Mouse (Mus musculus) brain, embryonic 18.5 days (tissue): ENCODE data around the gene Enthd1.
"Not testable (repeated sequence)": the region's sequence is repeated elsewhere in the genome, so short reads cannot be mapped to it uniquely, and the experiment has no call there.

ENCODE experiments used
- DNase-seq: peaks from one replicate; pipeline ENCODE4 v3.0.0-alpha.2; 2012; ENCODE audit warnings: low read depth, low spot score

Gene Enthd1

DNA sequence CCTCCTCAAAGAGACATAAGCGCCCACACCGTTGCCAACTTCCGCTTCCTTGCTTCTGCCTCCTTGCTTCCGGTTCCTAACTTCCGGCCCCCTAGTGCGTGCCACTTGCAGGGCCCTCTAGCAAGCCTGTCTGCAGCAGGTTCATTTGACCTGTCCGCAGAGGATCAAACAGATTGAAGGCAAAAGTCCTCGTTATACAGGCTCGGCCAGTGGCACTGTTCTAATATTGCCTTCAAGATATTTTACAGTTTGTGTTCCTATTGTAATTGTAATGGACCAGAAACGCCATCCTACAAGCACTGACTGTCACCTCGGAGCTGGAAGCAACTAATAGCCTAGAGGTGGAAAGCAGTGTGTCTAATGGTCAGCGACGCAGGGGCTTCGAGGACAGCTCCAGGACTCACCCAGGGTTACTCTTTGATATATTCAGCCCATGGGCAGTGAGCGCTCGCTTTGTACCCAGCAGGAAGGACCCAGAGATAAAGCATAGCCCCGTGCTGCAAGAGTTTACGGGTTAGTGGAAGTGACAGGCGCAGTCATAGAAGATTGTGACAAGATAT is at the start of gene Enthd1:
Gene Enthd1, minus strand, starts transcription at position 51 of the 560 bp plus-strand sequence.
- no peak for DNase-seq

GRCm38 (mm10) chr15:80613904-80614303 is 48.9 kb upstream of the Enthd1 start:
- no peak for DNase-seq

- DNase-seq, result no peak
Measured at GRCm38 (mm10) chr15:80611478-80611877, 46.5 kb upstream of the Enthd1 start.

DNA sequence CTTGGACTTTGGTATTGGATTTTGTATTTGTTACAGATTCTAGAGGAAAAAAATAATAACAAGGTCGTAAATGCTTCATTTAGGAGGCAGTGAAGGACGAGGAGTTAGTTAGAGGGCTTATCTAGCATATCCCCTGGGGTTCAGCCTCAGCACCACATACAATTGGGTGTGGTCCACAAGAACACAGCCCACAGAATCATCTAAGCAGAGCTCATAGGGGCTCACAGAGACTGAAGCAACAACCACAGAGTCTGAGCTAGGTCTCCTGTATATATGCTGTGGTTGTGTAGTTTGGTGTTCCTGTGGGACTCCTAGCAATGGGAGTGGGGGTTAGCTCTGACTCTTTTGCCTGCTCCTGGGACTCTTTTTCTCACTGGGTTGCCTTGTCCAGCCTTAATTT is 45.4 kb upstream of the Enthd1 start:
- DNase-seq, result no peak

DNA sequence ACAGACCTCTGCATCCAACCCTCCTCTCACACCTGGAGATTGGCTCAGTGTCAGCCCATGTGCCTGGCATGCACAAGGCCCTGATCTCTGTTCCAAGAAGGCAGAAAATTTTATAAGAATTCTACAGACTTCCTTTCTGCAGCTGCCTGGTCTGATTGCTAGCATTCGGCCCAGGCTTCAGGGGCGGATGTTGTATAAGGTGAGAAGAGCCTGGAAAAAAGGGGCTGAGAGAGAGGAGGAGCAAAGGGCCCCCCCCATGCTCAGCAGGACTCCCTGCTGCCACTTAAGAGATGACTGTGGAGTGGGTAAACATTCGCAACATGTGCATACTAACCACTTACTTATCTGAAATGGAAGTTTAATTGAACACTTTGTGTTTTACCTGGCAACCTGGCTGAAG is 43.0 kb upstream of the Enthd1 start:
- DNase-seq, result no peak

GRCm38 (mm10) chr15:80604026-80604425 is 39.1 kb upstream of the Enthd1 start:
- no peak for DNase-seq

- no peak for DNase-seq
Measured at GRCm38 (mm10) chr15:80602487-80602886, 37.5 kb upstream of the Enthd1 start.

DNA sequence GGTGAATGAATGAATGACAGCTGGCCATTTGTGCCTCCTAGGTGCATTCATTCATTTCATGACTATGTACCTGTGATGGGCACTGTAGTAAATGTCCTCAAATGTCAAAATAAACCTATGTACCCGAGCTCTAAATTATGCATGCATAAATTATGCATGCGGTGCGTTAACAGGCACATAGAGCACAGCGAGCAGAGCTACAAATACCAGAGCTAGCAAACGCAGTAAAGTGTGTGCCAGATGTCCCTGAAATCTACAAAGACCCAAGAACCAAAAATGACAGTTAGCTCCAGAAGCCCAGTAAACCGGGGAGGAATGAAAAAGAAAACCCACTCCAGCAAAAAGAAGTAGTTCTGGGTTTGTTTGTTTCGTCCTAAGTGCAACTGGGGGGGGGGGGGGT is 36.5 kb upstream of the Enthd1 start:
- DNase-seq, result no peak

- DNase-seq, result no peak
Measured at GRCm38 (mm10) chr15:80599843-80600242, 34.9 kb upstream of the Enthd1 start.

- DNase-seq, result no peak
Measured at GRCm38 (mm10) chr15:80599213-80599750, 34.3 kb upstream of the Enthd1 start.

GRCm38 (mm10) chr15:80598750-80599149 is 33.8 kb upstream of the Enthd1 start:
- no peak for DNase-seq

DNA sequence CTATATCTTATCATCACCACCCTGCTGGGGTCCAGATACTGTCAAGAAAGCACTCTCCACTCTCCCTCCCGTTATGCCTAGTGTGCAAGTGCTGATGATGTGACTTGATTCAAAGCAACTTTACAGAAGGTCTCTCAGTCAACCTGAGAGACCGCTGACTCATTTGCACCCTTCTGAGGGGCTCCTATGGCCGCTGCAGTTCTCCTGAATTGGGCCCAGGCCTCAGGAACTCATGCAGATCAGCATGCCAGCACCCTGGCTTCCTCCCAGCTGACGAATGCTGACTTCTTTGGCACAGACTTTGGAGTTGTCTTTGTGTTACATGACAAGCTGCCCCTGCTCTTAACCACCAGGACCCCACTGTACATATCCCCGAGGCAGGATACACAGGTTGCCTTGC is 28.9 kb upstream of the Enthd1 start:
- DNase-seq, result no peak

DNA sequence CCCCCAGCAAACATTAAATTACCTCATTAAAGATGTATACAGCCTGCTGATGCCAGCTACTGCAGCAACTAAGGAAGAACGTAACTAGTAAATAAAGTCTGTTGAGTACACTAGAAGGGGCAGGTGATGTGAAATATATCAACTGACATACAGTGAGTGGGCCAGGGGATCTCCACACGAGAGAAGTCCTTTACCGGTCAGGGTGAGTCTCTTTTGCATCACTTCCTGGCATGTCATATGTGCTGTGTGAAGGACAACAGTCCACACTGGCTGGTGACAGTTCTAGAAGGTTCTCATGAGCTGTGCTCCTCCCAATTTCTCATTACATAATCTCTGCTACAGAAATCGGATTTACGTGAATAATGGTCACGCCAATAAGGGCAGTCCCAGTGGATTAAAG is 27.8 kb upstream of the Enthd1 start:
- no peak for DNase-seq

DNA sequence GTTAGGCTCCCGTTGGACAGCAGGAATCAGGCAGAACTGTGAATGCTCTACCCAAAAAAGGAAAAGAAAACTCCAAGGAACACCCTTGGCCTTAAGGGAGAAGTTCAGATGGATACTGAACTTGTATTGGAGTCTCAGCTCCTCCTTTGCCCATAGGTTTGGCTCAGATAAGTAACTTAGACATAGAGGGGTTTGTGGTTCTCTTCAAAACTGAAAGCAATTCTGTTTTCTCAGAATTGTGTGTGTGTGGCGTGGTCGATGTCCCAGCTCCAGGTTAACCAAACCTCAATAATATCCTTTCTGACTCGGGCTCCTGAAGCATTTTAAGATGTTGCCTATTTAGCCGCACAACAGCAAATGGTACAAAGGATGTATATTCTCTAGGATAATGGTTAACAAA is 25.7 kb upstream of the Enthd1 start:
- DNase-seq, result no peak

- DNase-seq, result no peak
Measured at GRCm38 (mm10) chr15:80586296-80586695, 21.3 kb upstream of the Enthd1 start.

DNA sequence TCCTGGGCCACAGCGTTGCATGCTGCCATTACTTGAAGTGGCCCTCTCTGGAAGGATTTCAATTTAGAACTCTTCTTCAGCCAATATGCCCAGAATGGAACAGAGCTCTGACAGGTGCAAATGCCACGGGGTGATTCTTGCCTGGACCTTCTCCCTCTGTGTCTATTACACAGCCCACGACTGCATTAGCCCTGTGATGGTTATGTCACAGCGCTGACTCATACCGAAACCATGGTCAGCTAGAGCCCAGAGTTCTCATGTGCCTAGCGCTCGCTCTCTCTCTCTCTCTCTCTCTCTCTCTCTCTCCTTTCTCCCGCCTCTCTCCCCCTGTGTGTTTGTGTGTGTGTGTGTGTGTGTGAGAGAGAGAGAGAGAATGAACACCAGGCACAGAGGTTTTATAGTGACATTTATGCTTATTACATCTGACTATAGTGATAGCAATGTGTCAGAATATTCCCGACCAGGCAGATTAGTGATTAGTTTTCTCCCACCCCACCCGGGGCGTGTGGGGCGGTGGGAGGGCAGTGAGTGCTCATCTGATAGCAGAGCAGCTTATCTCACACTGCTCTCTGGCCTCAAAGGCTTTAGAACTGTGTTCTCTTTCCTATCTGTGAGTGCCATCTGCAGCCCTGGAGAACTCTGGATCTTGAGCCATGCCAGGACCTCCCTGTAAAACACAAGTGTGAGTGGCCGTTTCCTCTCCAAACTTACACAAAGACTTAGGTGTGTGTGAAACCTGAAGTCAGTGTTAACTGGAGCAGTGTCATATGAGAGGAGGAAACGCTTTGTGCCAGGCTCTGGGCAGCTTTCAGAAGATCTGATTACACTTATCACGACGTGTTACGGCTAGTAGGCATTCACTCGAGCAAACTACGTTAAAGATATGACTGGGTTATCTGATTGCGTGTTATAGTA is 17.9 kb upstream of the Enthd1 start:
- no peak for DNase-seq

- DNase-seq, result not testable (repeated sequence)
Measured at GRCm38 (mm10) chr15:80580585-80580984, 15.6 kb upstream of the Enthd1 start.

- no peak for DNase-seq
Measured at GRCm38 (mm10) chr15:80579121-80579520, 14.2 kb upstream of the Enthd1 start.

GRCm38 (mm10) chr15:80577166-80577960 is 12.4 kb upstream of the Enthd1 start:
- DNase-seq, result no peak

DNA sequence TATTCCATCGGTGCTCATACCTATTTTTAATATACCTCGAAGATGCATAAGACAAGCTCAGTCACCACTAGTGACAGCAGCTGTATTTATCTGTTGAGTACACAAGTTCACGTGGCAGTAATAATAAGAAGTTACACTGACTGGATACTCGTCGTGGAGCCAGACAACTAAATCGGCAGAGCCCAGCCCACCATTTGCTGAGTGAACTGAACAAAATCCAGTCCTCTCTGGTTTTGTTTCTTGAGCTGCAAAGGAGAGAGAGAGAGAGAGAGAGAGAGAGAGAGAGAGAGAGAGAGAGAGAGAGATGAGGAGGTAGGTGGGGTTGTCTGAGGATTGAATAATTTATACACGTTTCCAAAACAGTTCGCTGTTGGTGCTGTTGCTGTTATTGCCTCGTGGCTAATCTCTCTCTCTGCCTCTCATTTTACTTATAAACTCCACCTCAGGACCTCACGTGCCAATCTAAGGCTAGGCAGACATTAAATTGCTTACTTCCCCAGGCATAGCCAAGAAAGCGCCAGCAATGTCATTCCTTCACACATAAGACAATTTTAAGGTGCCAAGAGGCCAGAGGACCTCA is 11.5 kb upstream of the Enthd1 start:
- DNase-seq, result no peak

- no peak for DNase-seq
Measured at GRCm38 (mm10) chr15:80575817-80576370, 10.9 kb upstream of the Enthd1 start.
